7 mouse cellular contexts compared by ENCODE assay signal in genomic region chrX:164066185-164066584, GRCm38 (mm10). TPM values are rescaled to one million over a fixed set of nuclear protein-coding genes. Genes with fewer than 3 reads are reported as not detected.
DNase-seq lines count a peak whose midpoint lies in the region; ATAC-seq and TF ChIP-seq lines count a peak whose summit lies in the region.

No protein-coding gene starts in this region.

- no peak overlapping the region for H3K4me3 ChIP-seq in intestine, embryonic 14.5 days (ENCODE audit: low read depth, low read length)
- H3K4me3 ChIP-seq in small intestine, adult 2 months (ENCODE audit: low read depth, low read length): no peak overlapping the region

- no peaks in the 10 kb centered on the region for H3K4me1 ChIP-seq in intestine, embryonic 14.5 days (replicated peaks; ENCODE audit: control insufficient read depth, insufficient read depth, low read length)
- H3K4me1 ChIP-seq in small intestine, adult 2 months (ENCODE audit: control insufficient read depth, insufficient read depth, insufficient read length, low read length): no peaks in the 10 kb centered on the region

- WGBS in intestine, embryonic 14.5 days: 8% methylated on average over 2 of the region's 2 CpGs
- WGBS in small intestine, adult 2 months: 10% methylated on average over 2 of the region's 2 CpGs

- TF ChIP-seq POLR2A in small intestine, adult 2 months (IDR thresholded peaks at IDR 0.05; ENCODE audit: low read depth, low read length): no peak

- H3K27me3 ChIP-seq in Patski: peaks cover 3% of the 10 kb centered on the region
- H3K27me3 ChIP-seq in intestine, embryonic 14.5 days (replicated peaks; ENCODE audit: control insufficient read depth, insufficient read depth, low read length): no peaks in the 10 kb centered on the region
- no peaks in the 10 kb centered on the region for H3K27me3 ChIP-seq in small intestine, adult 2 months (ENCODE audit: control insufficient read depth, insufficient read depth, low read length)

- DNase-seq in Patski (ENCODE audit: low read depth, low spot score): peak; percentile 24
- peak; percentile 27 for DNase-seq in cerebellum, adult 11-12 months
- peak; percentile 76 for DNase-seq in forelimb bud, embryonic 11.5 days (ENCODE audit: low read depth, low spot score)
- DNase-seq in intestine, embryonic 14.5 days (ENCODE audit: low spot score): peak; percentile 69
- DNase-seq in left cerebral cortex, adult 8-10 months (ENCODE audit: low spot score in 2 of 2): peak; percentile 5 to 14

- CTCF ChIA-PET in Patski (lab: Charles Lee): interaction anchor here (0.6 to 1.7 kb wide), 9 partner anchors 9 to 245 kb away, joined by 3 to 7 read pairs (median 3); partner anchors contain the start of gene Siah1b

- TF ChIP-seq CTCF in Patski (IDR thresholded peaks at IDR 0.05): peak; percentile 90
- TF ChIP-seq CTCF in small intestine, adult 2 months (IDR thresholded peaks at IDR 0.05; ENCODE audit: extremely low read depth, insufficient read length, insufficient replicate concordance, low read depth, low read length): peak; percentile 50; the same call in 1 of the 2 replicates

- H3K36me3 ChIP-seq in intestine, embryonic 14.5 days (ENCODE audit: control insufficient read depth, insufficient read depth, low read length): no peaks in the 10 kb centered on the region; the same call in 1 of the 2 replicates
- no peaks in the 10 kb centered on the region for H3K36me3 ChIP-seq in small intestine, adult 2 months (ENCODE audit: control insufficient read depth, insufficient read depth, low read length)

- in situ Hi-C loops in Patski (cut with MboI; ENCODE audit: low pct_unique_long_range_greater_than_20kb): no loop called here

- POLR2A ChIA-PET in Patski (lab: Charles Lee): interaction anchor here (0.7 kb wide), 1 partner anchor 111 kb away, joined by 5 read pairs; no protein-coding TSS in a partner anchor

- no peak overlapping the region for H3K9ac ChIP-seq in intestine, embryonic 14.5 days (ENCODE audit: low read length)

- H3K27ac ChIP-seq in intestine, embryonic 14.5 days (ENCODE audit: low read depth): no peak overlapping the region
- H3K27ac ChIP-seq in small intestine, adult 2 months (ENCODE audit: insufficient read depth, low read depth, low read length): no peak overlapping the region

- no peaks in the 10 kb centered on the region for H3K9me3 ChIP-seq in intestine, embryonic 14.5 days (ENCODE audit: control insufficient read depth, low read length)

- no peak overlapping the region for H3K4me2 ChIP-seq in intestine, embryonic 14.5 days (ENCODE audit: low read length)

- peak; percentile 80 for ATAC-seq in Patski
- peak; percentile 78 for ATAC-seq in intestine, embryonic 14.5 days (replicated peaks; ENCODE audit: low FRiP score, low TSS enrichment, low read depth)
- peak; percentile 95 for ATAC-seq in megakaryocyte-erythroid progenitor cell, adult 5-6 weeks (replicated peaks; ENCODE audit: low FRiP score, low TSS enrichment, poor library complexity, severe bottlenecking)

RNA-seq across cellular contexts. Expression of gene Siah1b, which starts 10.1 kb away (rescaled TPM):
- polyA plus RNA-seq in Patski (2021): 7.6 TPM
- 26.2 and 26.7 TPM in 2 replicates for polyA plus RNA-seq in intestine, embryonic 14.5 days (2014; fragmentation: Nextera tagmentation; extraction: Ambion mirVana)
- total RNA-seq in left cerebral cortex, adult 8-10 months (2022): 10 to 100 TPM in 2 of 4 experiments, 1 to 10 TPM in 2; 7.8 to 11.5 (median 10.0) TPM
- total RNA-seq in megakaryocyte-erythroid progenitor cell, adult 5-6 weeks (2014; fragmentation: Nextera tagmentation): 14.0 and 21.3 TPM in 2 replicates
- 11.4 and 19.9 TPM in 2 replicates for total RNA-seq in megakaryocyte-erythroid progenitor cell, adult 5-6 weeks (2017)
- 3.5 and 4.2 TPM in 2 replicates for polyA plus RNA-seq in small intestine, adult 2 months (2012; rRNA removed)

RNA-seq across cellular contexts. Expression of gene Cltrn, which starts 22.4 kb away (rescaled TPM):
- polyA plus RNA-seq in Patski (2021): not detected
- 3.5 and 6.9 TPM in 2 replicates for polyA plus RNA-seq in intestine, embryonic 14.5 days (2014; fragmentation: Nextera tagmentation; extraction: Ambion mirVana)
- under 1 TPM in 1 of 4 experiments, not detected in 3; 0.42 TPM for total RNA-seq in left cerebral cortex, adult 8-10 months (2022)
- not detected in 2 replicates for total RNA-seq in megakaryocyte-erythroid progenitor cell, adult 5-6 weeks (2014; fragmentation: Nextera tagmentation)
- not detected in 2 replicates for total RNA-seq in megakaryocyte-erythroid progenitor cell, adult 5-6 weeks (2017)
- not detected in 2 replicates for polyA plus RNA-seq in small intestine, adult 2 months (2012; rRNA removed)

RNA-seq across cellular contexts. Expression of gene Car5b, which starts 38.4 kb away (rescaled TPM):
- polyA plus RNA-seq in Patski (2021): 23.8 TPM
- 0.45 and 0.47 TPM in 2 replicates for polyA plus RNA-seq in intestine, embryonic 14.5 days (2014; fragmentation: Nextera tagmentation; extraction: Ambion mirVana)
- total RNA-seq in left cerebral cortex, adult 8-10 months (2022): 1 to 10 TPM; 2.6 to 3.7 (median 3.0) TPM
- total RNA-seq in megakaryocyte-erythroid progenitor cell, adult 5-6 weeks (2014; fragmentation: Nextera tagmentation): 0.17 TPM in 1 of 2 replicates, not detected in the other
- total RNA-seq in megakaryocyte-erythroid progenitor cell, adult 5-6 weeks (2017): 0.47 and 1.4 TPM in 2 replicates
- 0.16 and 0.33 TPM in 2 replicates for polyA plus RNA-seq in small intestine, adult 2 months (2012; rRNA removed)

Comparison
In these comparisons a context has a peak if more than half of its experiments do, and no peak if none do; other contexts are left out.
1. DNase-seq: peak in every context shown above with its lines; median percentile 76 in forelimb bud, embryonic 11.5 days; 69 in intestine, embryonic 14.5 days; 27 in cerebellum, adult 11-12 months; 24 in Patski; 10 in left cerebral cortex, adult 8-10 months.
2. RNA of gene Car5b, which starts 38.4 kb away (polyA plus RNA-seq): 23.8 TPM in Patski (single experiment); 0.45 to 0.47 TPM in intestine, embryonic 14.5 days and 0.16 to 0.33 TPM in small intestine, adult 2 months; every median in the first group is over 10 times any median in the second.
3. Peak in every context shown above with its lines, with median percentiles within 50 percentile points of each other: ATAC-seq.